Mouse (Mus musculus) spleen, adult 2 months (tissue): ENCODE results near the gene Oard1.

Experiments used
- CTCF ChIP-seq: fragments of 200-500 bp; IDR thresholded peaks from 2 replicates; pipeline ENCODE4 v1.5.1; 2011; ENCODE audit warnings: mild to moderate bottlenecking, inconsistent platforms; ENCODE audit not compliant: insufficient read depth, insufficient read length, insufficient replicate concordance; ENCODE audit errors: extremely low read depth
- POLR2A ChIP-seq: fragments of 200-500 bp; IDR thresholded peaks from 2 replicates; pipeline ENCODE4 v1.6.1; 2011; ENCODE audit warnings: low read depth, low read length, inconsistent platforms

DNA sequence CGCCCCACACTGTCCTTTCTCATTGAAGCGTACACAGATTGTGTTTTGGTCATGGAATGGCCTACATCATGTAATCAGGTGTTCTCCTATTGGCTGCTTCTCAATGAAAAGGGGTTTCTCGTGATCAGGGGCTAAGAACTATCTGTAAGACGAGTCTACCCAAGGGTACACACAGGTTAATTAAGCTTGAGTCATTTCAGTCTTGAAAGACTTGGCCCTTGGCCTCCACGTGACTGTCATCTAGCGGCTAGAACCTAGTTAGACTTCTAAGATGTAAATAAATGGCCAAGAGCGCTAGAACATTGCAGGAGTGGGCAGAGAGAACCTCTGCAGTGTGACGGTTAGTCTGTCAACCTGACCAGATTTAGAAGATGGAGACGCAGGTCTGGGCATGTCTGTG is 14.4 kb downstream of the Oard1 start:
- no peak for TF ChIP-seq CTCF
- no peak for TF ChIP-seq POLR2A
